Mouse (Mus musculus): Measurements from ENCODE around the gene Vil1.
"Not testable (repeated sequence)": the region's sequence is repeated elsewhere in the genome, so short reads cannot be mapped to it uniquely, and the experiment has no call there.

The Vil1 gene

DNA sequence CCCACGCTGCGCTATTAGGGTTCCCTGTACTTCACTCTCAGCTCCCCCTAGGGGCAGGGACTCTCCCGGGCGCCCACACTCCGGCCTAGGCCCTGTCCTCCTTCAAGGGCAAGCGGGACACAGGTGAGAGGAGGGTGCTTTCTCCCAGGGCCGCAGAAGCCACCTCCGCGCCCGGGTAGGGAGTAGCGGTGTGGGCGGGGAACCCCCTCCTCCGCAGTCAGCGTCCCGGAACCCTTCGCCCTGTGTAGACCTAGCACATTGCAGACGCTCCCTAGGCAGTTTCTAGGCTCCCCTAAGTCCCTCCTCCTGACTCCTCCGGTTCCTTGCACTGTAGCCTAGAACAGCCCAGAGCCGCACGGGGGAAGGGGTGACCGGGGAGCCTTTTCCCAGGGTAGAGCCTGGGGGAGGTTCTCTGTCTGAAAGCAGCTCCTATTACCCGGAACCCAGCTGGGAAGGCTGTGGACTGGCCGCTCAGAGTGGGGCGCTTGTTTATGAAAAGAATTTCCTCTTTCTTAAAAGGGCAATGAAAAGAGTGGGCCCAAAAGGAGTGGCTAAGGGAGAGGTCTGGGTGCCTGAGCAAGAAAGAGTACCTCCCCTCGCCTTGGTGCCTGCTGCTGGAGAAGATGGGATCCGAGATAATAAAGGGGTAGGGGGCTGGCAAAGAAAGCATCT is 22.3 kb upstream of the Vil1 start:
- DNase-seq (ENCODE audit: low read depth in 1 of 2, low spot score in 2 of 2) = peak; percentile 88 to 93

DNA sequence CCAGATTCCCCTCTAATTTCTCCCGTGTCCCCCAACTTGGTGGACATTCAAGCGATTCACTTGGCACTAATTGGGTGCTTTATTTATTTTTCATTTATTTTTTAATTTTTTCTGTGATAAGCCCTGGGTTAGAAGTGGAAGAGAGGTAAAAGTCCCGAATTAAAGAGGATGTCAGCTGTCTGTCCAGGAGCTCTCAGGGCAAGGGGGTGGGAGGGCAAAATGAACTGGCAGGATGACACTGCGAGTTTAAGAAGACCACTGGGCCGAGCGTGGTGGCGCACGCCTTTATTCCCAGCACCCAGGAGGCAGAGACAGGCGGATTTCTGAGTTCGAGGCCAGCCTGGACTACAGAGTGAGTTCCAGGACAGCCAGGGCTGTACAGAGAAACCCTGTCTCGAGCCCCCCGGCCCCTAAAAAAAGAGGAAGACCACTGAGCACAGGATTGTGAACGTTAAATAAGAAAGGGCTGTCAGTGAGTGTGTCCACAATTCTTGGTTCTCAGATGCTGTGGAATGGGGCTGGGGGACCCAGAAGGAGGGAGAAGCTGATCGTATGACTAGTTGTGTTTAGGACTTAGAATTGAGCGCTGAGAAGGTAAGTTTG is 21.7 kb upstream of the Vil1 start:
- DNase-seq (ENCODE audit: low read depth in 1 of 2, low spot score in 2 of 2) = no peak

DNA sequence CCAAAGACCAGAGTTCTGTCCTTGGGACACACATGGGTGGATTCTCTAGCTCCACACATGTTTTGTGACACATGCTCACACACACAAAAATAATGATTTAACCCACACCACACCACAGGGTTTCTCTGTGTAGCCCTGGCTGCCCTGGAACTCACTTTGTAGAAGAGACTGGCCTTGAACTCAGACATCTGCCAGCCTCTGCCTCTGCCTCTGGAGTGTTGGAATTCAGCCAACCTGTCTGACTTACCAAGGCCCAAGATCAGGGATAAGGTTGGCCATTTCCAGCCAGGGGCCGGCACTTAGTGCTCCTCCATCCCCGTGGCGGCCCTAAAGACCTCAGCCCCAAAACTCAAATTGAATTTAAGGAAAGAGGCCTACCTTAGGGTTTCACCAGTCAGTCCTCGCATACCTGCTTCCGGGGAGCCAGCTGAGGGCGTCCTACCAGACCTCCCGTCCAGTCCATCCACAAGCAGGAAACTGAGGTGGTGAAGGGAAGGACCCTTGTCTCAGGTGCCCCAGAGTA is 20.7 kb upstream of the Vil1 start:
- DNase-seq (ENCODE audit: low read depth in 1 of 2, low spot score in 2 of 2) = no peak

DNA sequence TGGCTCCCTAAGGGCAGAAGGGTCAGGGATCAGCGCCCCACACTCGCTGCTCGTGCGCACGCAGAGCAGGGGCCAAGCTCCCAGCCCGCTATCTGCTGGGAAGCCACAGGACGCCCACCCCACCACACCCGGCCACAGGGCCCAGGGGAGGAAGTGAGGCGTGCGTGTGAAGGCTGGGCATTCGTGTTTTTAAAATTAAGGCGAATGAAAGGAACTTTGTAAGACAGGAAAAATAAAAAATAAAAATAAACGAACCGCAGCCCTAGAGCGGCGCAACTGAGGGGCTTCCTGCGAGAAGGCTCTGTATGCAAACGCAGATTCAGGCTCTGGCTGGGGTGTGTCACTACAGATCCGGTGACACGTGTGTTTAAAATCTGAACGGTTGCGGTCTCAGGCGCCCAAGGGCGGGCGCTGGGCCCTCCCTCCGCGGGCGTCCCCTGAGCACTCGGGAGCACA is 19.3 kb upstream of the Vil1 start:
- DNase-seq (ENCODE audit: low read depth in 1 of 2, low spot score in 2 of 2) = no peak

DNA sequence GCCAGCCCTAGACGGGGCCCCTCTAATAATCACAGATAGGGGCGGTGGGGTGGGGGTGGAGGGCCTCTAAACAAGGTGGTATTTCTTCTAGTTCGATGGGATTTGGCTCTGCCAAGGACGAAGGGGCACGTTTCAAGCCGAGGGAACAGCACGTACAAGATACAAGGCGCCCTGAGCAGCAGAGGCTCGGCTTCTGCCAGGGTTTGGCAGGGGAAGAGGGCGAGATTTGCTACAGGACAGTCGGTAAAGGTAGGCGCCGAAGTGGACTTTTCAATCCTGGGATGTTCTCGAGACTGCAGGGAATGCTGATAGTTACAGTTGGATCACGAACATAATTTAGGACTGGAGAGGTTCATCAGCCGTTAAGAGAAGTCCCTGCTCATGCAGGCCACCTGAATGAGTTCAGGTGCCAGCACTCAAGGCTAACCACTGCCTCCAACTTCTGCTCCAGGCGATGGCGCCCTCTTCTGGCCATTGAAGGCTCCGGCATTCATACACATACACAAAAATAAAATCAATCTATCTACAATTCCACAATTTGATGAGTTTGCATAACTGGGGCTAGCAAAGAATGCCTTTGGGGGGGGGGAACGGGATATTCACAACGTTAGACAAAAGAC is 18.8 kb upstream of the Vil1 start:
- DNase-seq (ENCODE audit: low read depth in 1 of 2, low spot score in 2 of 2) = peak in 1 of 2 experiments; percentile 63

DNA sequence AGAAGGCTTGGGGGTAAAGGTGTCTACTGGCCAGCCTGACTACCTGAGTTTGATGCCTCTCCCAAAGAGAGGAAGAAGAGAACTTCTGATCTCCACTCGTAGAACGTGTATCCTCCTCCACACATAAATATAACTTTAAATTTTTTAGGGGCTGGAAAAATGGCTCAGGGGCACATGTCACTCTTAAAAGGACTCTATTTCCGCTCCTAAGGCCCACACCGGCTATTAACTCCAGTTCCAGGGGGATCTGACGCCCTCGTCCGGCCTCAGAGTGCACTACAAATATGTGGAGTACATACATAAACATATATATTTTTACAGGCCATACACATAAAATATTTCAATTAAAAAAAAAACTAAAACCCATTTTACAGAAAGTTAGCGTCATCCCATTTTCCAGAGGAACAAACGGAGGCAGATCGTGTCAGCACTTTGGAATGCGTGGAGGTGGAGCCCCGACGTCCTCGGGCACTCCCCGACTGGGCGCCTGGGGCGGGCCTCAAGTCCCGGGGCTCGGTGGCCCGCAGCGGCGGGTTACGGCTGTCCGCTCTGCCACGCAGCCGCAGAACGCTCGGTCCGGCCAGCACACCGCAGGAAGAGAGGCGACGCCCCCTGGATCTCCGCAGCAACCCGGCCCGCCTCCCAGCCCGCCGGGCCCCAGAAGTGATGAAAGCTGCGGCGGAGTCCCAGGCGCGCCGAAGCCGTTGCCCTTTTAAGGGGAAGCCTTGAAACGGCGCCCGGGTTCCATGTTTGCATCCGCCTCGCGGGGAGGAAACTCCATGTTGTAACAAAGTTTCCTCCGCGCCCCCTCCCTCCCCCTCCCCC is 18.0 kb upstream of the Vil1 start, which contains the start of gene Ctdsp1:
Ctdsp1 (plus strand) TSS at position 586 of the 825 bp plus-strand sequence.
- DNase-seq (ENCODE audit: low read depth in 1 of 2, low spot score in 2 of 2) = peak; percentile 90 to 93

DNA sequence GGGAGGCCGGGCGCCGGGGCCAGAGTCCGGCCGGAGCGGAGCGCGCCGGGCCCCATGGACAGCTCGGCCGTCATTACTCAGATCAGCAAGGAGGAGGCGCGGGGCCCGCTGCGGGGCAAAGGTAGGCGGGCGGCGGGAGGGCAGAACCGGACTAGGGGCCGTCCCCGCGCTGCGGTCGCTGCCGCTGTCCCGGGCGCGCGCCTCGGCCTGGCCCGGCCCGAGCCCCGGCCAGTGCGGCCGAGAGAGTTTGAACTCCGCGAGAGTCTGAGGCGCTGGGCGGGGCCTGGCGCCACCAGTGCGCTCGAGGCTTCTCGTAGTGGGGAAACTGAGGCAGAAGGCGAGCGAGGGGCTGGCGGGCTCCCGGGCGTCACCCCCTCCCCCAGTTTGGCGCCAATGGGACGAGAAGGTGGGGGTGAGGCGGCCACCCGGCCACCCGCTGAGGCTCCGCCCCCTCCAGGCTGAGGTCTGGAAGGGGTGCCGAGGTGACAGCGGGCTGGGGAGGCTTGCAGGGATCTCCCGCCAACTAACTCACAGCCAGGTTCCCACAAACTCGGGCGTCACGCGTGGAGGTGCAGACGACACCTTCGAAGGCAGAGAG is 17.2 kb upstream of the Vil1 start:
- peak in 1 of 2 experiments; percentile 68 for DNase-seq (ENCODE audit: low read depth in 1 of 2, low spot score in 2 of 2)

DNA sequence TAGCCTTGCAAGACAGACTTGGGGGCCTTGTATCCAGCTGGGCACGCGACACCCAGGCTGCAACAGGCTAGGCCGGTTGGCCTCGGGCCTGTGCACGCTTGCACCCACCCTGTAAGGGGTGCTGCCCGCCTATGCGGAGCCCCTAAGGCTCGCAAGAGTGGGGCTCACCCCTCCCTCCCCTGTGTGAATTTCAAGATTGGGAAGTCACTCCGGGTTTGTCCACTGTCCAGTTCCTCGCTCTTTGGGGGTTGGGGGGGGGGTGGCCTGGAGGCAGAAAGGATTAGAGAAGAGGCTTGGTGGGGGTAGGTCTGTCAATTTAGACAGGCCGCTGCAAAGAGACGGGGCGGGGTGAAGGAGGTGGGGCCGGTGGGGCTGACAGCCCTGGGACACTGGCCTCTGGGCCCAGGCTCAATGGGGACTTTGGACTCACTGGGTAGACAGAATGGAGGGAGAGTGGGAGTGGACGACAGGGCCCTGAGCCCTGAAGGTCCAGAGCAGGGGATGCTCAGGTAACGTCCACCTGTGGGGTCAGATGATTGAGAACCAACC is 16.7 kb upstream of the Vil1 start:
- DNase-seq (ENCODE audit: low read depth in 1 of 2, low spot score in 2 of 2) = no peak

DNA sequence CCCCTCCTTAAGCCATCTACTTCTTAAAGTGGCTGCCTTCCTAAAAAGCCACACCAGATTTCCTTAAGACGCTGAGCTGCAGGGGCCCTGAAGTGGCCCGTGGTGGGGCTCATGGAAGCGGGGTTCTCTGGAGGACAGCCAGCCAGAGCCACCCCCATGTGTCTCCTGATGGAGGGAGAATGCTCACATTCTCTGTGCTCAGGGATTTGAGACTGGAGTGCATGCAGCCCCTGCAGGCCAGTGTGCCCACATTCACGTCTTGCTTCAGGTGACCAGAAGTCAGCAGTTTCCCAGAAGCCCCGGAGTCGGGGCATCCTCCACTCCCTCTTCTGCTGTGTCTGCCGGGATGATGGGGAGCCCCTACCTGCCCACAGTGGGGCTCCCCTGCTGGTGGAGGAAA is 16.2 kb upstream of the Vil1 start:
- DNase-seq (ENCODE audit: low read depth in 1 of 2, low spot score in 2 of 2) = no peak

DNA sequence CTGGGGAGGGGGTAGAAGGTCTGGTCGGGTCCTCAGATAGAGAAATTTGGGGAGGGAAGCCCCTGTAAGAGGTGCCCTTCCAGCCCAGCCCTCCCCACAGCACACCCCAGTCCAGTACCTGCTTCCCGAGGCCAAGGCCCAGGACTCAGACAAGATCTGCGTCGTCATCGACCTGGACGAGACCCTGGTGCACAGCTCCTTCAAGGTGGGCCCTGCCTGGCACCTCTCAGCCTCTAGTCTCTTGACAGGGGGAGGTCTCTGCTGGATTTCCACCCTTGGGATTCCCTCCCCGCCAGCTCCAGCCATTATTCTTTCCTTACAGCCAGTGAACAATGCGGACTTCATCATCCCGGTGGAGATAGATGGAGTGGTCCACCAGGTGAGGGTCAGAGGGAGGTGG is 15.5 kb upstream of the Vil1 start:
- DNase-seq (ENCODE audit: low read depth in 1 of 2, low spot score in 2 of 2) = no peak

DNA sequence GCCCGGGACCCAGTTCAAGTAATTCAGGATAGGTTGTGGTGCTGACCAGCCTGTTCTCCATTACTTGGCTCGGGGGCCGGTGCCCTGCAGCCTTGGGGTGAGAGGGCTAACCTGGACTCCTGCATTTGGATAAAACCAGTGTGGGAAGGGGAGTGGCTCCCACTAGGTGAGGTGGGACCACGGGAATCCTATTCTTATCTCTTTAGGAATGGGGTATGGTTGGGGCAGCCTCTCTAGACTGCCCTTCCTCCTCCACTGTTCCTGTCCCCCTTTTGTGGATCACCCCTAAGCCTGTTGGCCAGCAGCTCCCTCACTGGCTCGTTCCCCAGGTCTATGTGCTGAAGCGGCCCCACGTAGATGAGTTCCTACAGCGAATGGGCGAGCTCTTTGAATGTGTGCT is 14.9 kb upstream of the Vil1 start:
- no peak for DNase-seq (ENCODE audit: low read depth in 1 of 2, low spot score in 2 of 2)

DNA sequence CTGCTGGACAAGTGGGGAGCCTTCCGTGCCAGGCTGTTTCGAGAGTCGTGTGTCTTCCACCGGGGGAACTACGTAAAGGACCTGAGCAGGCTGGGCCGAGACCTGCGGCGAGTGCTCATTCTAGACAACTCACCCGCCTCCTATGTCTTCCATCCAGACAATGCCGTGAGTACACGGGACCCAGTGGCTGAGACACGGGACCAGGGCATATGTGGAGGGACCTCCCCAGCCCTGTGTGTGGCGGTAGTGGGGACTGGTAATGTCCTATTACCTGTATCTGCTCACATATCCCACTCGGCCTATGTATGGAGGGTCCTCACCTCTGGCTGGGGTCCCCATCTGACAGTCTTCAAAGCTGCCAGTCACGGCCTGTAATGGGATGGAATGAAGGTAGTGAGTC is 14.3 kb upstream of the Vil1 start:
- DNase-seq (ENCODE audit: low read depth in 1 of 2, low spot score in 2 of 2) = no peak

DNA sequence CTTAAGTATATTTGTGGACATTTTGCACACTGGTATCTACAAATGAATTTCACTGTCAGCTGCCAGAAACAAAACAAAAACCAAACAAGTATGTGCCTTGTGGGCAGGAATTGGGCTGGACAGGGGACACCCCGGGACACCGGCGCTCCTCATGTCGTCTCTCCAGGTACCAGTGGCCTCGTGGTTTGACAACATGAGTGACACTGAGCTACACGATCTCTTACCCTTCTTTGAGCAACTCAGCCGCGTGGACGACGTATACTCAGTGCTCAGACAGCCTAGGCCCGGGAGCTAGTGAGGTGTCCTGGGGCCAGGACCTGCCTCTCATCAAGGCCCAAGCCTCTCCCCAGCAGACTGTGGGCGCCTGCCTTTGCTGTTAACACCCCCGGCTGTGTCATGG is 13.9 kb upstream of the Vil1 start:
- DNase-seq (ENCODE audit: low read depth in 1 of 2, low spot score in 2 of 2) = no peak

DNA sequence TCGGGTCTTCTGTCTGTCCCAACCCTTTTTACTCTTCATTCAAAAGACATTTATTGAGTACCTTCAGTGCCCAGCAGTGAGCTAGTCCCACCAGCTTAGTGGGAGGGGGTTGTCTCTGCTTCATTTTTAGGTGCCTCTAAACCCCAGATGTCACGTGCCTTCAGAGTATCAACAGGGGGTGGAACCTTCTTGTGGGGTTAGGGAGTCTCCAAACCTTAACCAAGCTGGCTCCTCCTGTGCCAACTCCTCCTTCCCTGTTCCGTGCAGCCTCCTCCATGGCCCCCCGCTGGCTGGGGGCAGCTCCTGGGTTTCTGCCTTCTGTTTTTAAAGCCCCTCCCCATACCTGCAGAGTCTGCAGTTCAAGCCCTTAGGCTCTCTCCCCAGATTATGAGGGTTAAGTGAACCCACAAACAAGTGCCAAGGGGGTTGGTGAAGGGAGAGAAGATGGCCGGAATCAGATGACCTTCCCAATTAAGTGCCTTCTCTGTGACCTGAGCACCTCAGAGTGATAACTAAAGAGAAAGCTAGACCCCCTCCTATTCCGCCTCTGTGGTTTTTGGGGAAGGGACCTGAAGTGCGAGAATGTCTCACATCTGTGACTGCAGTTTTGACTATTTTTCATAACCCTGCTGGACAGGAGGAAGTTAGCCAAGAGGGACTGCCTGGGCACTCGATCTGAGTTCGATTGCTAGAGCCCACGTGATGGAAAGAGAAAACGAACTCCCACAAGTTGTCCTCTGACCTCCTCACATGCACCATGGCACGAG is 12.5 kb upstream of the Vil1 start:
- DNase-seq (ENCODE audit: low read depth in 1 of 2, low spot score in 2 of 2) = not testable (repeated sequence)

DNA sequence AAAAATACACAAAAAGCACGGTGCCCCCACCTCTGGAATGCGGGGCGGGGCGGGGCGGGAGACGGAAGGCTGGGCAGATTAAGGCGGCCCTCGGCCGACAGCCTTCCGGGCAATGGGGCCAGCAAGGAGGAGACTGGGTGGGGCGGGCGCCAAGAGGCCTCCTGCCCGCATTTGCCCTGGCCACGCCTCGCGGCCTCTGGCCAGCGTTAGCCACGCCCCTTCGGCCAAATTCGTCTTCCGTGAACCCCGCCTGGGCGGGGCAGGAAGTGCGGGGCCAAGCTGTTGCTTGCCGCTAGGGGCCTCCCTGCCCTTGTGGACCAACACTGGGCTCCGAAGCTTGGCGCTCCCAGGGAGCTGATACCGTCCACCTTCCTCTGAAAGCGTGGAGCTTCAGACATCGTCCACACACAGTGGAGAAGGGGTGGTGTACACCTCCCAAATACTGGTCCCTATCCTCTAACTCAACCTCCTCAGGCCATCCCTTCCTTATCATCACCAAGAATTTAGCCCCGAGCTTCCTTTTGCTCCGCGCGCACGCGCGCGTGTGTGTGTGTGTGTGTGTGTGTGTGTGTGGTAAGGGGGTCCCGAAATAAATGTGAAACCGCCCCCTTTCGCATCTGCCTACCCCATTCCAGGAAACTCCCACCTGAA is 11.8 kb upstream of the Vil1 start:
- peak; percentile 96 to 97 for DNase-seq (ENCODE audit: low read depth in 1 of 2, low spot score in 2 of 2)

DNA sequence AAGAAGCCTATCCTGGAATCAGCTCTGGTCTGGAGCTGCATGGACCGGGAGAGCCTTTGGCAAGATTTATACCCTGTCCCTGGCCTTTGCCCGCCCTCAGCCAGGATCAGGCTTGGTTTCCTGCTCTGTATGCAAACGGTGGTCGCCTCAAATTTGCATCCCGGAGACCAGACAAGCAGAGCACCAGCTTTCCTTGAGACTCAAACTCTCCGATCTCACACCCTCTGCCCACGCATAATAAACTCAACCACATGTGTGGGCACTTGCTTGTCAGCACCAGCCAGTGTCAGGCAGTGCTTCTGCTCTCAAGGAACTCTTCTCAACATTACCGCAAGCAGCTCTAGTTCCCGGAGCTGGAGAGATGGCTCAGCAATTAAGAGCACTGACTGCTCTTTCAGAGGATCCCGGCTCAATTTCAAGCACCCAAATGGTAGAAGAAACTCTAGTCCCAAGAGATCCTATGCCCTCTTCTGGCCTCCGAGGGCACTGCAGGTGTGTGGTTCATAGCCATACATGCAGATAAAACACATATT is 11.2 kb upstream of the Vil1 start:
- peak in 1 of 2 experiments; percentile 71 for DNase-seq (ENCODE audit: low read depth in 1 of 2, low spot score in 2 of 2)

DNA sequence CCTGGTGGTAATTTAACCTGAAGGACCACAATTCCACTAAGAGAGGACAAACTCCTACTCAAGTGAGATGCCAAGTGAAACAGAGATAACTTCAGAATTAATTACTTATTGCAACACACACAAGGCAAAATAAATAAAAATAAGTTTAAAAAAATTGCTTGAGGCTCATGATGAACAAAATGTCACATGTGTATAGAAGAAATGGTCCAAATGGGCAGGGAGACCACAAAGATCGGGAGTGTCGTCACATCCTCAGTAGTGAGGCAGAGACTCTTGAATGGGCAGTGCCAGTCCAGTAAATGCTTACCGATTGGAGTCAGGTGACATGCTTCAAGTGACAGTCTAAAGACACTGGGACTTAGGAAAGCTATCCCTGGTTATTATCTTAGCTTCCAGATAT is 8.6 kb upstream of the Vil1 start:
- no peak for DNase-seq (ENCODE audit: low read depth in 1 of 2, low spot score in 2 of 2)

DNA sequence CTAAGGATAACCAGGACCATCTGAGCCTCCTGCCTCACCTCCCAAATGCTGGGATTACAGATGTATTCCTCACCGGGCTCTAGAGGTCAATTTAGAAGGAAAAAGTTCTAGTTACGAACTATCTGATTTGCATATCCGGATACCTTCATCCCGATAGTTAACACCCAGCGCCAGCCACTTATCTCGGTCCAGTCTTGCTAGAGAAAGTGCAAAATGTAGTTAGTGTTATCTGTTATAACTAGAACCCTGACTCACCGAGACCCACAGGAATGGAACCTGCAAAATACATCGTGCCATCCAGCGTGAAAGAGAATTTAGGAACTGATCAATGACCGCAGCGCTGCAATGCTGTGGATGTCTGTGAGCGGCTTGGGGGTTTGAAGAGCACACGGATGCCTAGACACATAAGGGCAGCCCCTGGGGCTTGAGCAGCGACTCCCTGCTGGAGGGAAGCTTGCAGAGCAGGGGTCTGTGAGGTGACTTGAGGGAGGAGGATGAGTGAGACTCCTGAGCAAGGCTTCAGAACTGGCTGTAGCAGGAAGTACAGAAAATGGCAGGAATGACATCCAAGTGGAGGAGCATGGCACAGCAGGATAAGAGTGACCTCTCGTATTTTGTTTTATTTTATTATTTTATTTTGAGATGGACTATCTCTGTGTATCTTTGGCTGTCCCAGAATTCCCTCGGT is 8.0 kb upstream of the Vil1 start:
- DNase-seq (ENCODE audit: low read depth in 1 of 2, low spot score in 2 of 2) = no peak

DNA sequence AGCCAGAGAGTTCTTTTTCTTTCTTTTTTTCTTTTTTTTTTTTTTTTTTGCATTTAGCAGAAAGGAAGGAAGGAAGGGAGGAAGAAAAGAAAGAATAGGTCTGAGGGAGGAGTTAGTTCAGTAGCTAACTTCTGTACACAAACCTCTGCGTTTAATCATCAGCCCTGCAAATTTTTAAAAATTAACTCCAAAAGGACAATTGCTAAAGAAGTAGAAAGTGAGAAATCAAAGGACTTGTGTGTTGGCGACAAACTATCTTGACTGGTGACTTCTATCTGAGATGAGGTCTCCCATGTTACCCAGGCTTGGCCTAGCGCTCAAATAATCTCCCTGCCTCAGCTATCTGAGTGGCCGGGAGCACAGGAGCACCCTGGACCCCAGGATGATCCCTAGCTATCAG is 5.0 kb upstream of the Vil1 start:
- DNase-seq (ENCODE audit: low read depth in 1 of 2, low spot score in 2 of 2) = no peak

Data from monocyte, adult 2 months (primary cell).